Mouse (Mus musculus) cerebellum, adult 2 months (tissue): ENCODE data around the gene Sorcs2. TPM values are rescaled to one million over a fixed set of nuclear protein-coding genes. Genes with fewer than 3 reads are reported as not detected.

ENCODE experiments used
- DNase-seq, 2 experiments: peaks; one replicate each; pipeline ENCODE4 v3.0.0; 2021
- H3K27ac ChIP-seq: fragments of 200-500 bp; 2 replicates; pipeline ENCODE4 v1.5.1; 2012; ENCODE audit warnings: low read length, control low read depth, inconsistent platforms; ENCODE audit not compliant: insufficient read depth
- H3K27me3 ChIP-seq: fragments of 200-500 bp; 2 replicates; pipeline ENCODE4 v1.6.1; 2012; ENCODE audit warnings: inconsistent platforms, mild to moderate bottlenecking, low read length, moderate library complexity; ENCODE audit not compliant: control insufficient read depth, insufficient read depth
- H3K4me1 ChIP-seq: fragments of 200-500 bp; 2 replicates; pipeline ENCODE4 v1.6.1; 2011; ENCODE audit warnings: low read length; ENCODE audit not compliant: control insufficient read depth, insufficient read depth
- H3K4me3 ChIP-seq: fragments of 200-500 bp; replicated peaks from 2 replicates; pipeline ENCODE3; 2011; ENCODE audit warnings: mild to moderate bottlenecking, low read depth, low read length, control low read depth; ENCODE audit not compliant: insufficient read depth
- CTCF ChIP-seq: fragments of 200-500 bp; IDR thresholded peaks from 2 replicates; pipeline ENCODE4 v1.5.1; 2011; ENCODE audit warnings: low read depth, mild to moderate bottlenecking, control low read depth, low read length, moderate library complexity, borderline replicate concordance; ENCODE audit not compliant: insufficient read depth
- POLR2A ChIP-seq: fragments of 200-500 bp; IDR thresholded peaks from 2 replicates; pipeline ENCODE4 v1.6.1; 2011; ENCODE audit warnings: low read length, control low read depth, borderline replicate concordance; ENCODE audit not compliant: insufficient read depth
- WGBS: fragments of 180-500 bp; shearing (Covaris S2); methylation state at CpG from one replicate; pipeline ENCODE4 v1.1.7; 2018; 5-methylcytosine and 5-hydroxymethylcytosine counted together
- polyA plus RNA-seq: library from polyadenylated mRNA; depleted of rRNA; stranded (reverse); fragments of >200 nt; gene quantifications from 2 replicates; pipeline ENCODE4 v1.2.3, GENCODE M21; 2012; rRNA removed

Sorcs2 gene
- polyA plus RNA-seq: 8.0 and 8.7 TPM in 2 replicates

DNA sequence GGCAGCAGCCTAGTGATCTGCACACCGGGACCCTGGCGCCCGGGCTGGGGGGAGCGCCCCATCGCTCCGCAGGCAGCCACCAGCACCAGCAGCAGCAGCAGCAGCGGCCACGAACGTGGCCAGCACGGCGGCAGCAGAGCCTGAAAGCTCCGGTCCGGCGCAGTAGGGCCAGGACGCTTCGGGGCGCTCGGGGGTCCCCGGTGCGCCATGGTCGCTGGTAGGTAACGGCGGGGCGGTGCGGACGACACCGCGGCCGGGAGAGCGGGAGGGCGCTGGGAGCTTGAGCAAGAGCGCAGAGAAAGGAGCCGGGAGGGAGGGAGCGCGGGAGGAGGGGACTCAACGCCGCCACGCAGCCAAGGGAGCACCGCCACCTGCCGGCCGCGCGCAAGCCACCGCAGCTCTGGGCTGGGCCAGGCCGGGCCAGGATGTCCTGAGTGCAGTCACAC, at the start of gene Sorcs2:
TSS of gene Sorcs2 (minus strand) at position 303 of the 446 bp plus-strand sequence.
- Histone ChIP-seq H3K4me1 (no peaks in the 10 kb centered on the region; the same call in 1 of the 2 replicates), H3K4me3 (peak within 1 kb of the TSS; percentile 42), H3K27me3 (peaks cover 2% of the 10 kb centered on the region; the same call in 1 of the 2 replicates), H3K27ac (no peak within 1 kb of the TSS)
- peak; percentile 67 to 77 for DNase-seq
- 1% methylated on average over 42 of the region's 45 CpGs for WGBS
- TF ChIP-seq POLR2A (no peak), CTCF (peak; percentile 86)

DNA sequence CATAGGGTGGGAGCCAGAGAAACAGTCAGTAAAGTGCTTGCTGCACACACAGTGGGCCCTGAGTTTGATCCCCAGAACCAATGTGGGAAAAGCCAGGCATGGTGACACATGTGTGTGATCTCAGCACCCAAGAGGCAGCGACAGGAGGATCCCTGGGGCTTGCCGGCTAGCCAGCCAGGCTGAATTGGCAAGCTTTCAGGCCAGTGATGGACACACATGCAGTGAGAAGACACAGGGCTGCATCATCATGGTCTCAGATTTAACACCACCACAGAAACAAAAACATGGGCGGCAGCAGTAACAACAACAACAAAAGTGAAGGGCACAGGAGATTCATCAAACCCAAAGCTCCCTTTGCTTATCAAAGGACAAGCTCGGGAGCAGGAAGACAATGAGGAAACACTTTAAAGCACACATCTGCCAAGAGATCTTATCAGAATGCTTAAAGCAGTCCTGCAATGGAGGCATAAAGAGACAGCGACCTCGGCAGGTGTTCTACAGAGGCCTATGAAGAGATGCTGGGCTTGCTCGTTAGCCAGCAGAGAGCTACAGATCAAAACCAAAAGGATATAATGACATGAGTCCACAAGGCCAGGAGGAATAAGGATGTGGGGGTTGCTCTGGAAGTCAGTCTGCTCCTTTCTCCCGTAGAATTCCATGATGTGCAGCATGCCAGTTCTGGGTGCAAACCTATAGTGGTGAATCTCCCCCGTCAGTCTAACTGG, 48.4 kb upstream of the Sorcs2 start:
- WGBS: 51% methylated on average over 9 of the region's 9 CpGs
- no peak for TF ChIP-seq POLR2A
- TF ChIP-seq CTCF: no peak
- DNase-seq: no peak
- Histone ChIP-seq H3K27ac (no peak overlapping the region), H3K27me3 (no peaks in the 10 kb centered on the region), H3K4me3 (no peak overlapping the region), H3K4me1 (peaks cover 12% of the 10 kb centered on the region)

DNA sequence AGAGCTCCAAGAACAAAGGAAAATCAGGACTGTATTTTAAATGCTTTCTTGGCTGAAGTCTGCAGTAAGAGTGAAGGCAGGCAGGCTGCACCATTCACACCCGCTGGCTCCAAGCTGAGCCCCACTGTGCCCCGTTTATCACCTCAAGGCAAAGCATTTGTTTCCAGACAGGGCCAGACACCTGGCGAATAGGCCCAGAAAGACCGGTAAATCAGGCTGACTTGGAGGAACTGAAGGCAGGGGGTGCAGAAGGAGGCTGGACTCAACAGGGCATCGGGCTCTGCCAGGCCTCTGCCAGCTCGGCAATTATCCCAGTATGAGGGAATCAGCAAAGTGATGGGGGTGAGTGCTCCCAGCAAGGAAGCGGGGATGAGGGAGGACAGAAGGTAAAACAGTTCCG, 47.1 kb upstream of the Sorcs2 start:
- H3K27ac ChIP-seq: no peak overlapping the region
- peaks cover 12% of the 10 kb centered on the region for H3K4me1 ChIP-seq
- TF ChIP-seq POLR2A: no peak
- TF ChIP-seq CTCF: no peak
- H3K4me3 ChIP-seq: no peak overlapping the region
- DNase-seq: peak; percentile 69 to 78
- WGBS: 5% methylated on average over 8 of the region's 8 CpGs
- no peaks in the 10 kb centered on the region for H3K27me3 ChIP-seq

DNA sequence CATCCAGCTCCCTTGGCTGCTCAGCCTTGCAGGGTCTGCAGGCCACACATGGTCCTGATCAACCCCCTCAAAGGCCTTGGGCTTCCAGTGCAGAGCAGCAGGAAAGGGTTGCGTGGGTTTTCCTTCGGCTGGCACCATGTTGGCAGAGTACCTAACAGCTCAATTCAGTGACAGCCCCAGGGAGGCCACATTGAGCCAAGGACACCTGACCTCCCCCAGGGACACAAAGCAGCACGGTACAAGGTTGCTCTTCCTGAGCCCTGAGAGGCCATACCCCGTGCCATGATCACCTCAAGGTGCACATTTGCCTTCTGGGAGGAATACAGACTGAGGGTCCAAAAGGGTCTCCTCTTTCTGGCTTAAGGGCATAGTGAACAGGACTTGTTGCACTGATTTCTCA, 46.7 kb upstream of the Sorcs2 start:
- peak in 1 of 2 experiments; percentile 19 for DNase-seq
- no peaks in the 10 kb centered on the region for H3K27me3 ChIP-seq
- H3K27ac ChIP-seq: no peak overlapping the region
- H3K4me1 ChIP-seq: peaks cover 12% of the 10 kb centered on the region
- no peak for TF ChIP-seq POLR2A
- TF ChIP-seq CTCF: no peak
- no peak overlapping the region for H3K4me3 ChIP-seq
- 12% methylated on average over 4 of the region's 4 CpGs for WGBS

DNA sequence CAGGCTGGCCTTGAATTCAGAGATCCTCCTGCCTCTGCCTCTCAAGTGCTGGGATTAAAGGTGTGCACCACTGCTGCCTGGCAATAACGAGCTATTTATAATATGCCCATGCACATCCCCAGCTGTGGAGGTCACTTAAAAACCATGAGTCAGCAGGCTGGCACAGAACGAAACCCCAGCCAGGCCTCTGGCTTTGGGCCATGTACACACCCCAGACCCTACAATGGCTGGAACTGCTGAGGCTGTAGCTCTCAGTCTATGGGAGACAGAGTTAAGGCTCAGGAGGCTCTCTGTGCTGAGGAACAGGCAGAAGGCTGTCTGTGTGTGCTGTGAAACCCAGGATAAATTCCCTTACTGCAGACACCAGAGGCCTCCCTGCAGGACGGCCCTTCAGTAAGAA, 42.8 kb upstream of the Sorcs2 start:
- no peak overlapping the region for H3K4me3 ChIP-seq
- no peak overlapping the region for H3K27ac ChIP-seq
- DNase-seq: no peak
- TF ChIP-seq POLR2A: no peak
- no peak for TF ChIP-seq CTCF
- no peaks in the 10 kb centered on the region for H3K27me3 ChIP-seq
- WGBS: 35% methylated on average over 3 of the region's 3 CpGs
- H3K4me1 ChIP-seq: peaks cover 12% of the 10 kb centered on the region

DNA sequence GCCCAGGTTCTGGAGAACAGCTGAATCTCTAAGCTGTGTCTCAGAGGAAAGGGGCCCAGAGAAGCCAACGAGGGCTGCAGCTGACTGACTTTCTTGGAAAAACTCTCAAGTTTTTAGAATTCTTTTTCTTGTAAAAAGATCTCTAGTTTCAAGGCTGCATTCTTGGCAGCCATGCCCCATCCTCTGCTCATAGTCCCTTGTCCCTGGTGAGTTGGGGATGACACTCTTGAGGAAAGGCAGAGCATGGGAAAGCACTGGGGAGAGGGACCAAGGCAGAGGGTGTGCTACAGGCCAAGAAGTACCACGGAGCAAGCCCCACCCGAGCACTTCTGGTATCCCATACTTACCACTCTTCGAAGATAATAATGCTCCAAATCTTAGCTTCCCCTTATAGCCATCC, 38.9 kb upstream of the Sorcs2 start:
- no peaks in the 10 kb centered on the region for H3K27me3 ChIP-seq
- 85% methylated on average over 4 of the region's 4 CpGs for WGBS
- H3K4me1 ChIP-seq: no peaks in the 10 kb centered on the region
- H3K4me3 ChIP-seq: no peak overlapping the region
- no peak for DNase-seq
- no peak for TF ChIP-seq CTCF
- TF ChIP-seq POLR2A: no peak
- no peak overlapping the region for H3K27ac ChIP-seq

DNA sequence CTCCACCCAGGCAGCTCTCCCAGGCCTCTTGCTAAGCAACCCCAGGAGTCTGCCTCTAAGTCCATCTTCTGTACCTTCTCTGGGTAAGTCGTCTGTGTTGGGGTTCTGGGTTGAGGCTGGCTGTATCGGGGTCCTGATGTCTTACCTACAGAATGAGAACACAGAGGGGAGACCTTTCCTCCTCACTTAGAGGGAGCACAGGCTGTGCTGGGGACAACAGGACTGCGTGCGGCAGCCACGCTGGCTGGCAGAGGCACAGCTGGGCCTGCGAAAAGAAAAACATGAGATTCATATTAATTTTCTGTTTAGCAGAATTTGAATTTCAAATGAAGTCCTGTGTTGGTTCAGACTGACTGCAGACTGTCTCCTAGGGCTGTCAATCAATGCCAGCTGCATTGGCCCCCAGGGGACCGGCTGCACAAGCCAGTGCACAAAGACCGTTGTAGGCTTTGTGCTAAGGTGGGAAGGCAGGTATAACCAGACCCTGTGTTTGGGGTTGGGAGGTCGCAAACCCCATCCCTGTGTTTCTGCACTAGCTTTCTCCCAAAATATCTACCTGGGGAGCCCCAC, 36.5 kb upstream of the Sorcs2 start:
- H3K27me3 ChIP-seq: no peaks in the 10 kb centered on the region
- no peak overlapping the region for H3K4me3 ChIP-seq
- H3K4me1 ChIP-seq: no peaks in the 10 kb centered on the region
- TF ChIP-seq CTCF (no peak), POLR2A (no peak)
- 64% methylated on average over 9 of the region's 9 CpGs for WGBS
- H3K27ac ChIP-seq: no peak overlapping the region
- no peak for DNase-seq

DNA sequence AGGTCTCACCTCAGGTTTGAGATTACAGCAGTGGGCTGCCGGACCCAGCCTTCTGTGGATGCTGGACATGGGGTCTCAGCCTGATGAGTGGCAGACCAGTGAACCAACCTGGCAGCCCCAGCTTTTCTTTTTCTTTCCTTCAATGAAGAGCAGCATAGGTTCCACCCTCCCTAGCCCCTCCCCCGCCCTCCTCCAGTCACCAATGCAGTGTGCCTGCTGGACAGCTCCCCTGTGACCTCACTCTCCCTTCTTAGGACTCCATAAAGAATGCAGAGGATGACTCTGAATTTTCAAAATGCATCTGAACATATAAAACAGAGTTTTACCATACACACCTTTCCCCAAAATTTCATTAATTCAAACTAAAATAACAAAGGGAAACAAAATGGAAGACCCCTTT, 33.8 kb upstream of the Sorcs2 start:
- 84% methylated on average over 2 of the region's 2 CpGs for WGBS
- 0 out of 2 replicates have a peak, but pooled peaks cover under 1% of the 10 kb centered on the region for H3K4me1 ChIP-seq
- H3K4me3 ChIP-seq: no peak overlapping the region
- no peak for TF ChIP-seq CTCF
- no peak for TF ChIP-seq POLR2A
- no peaks in the 10 kb centered on the region for H3K27me3 ChIP-seq
- no peak for DNase-seq
- no peak overlapping the region for H3K27ac ChIP-seq
